Mouse (Mus musculus): ENCODE results near the gene Apex2. TPM values are rescaled to one million over a fixed set of nuclear protein-coding genes. Genes with fewer than 3 reads are reported as not detected.
A peak's percentile ranks its signal among the peaks of the same experiment; 100 is the strongest.

Gene Apex2
- total RNA-seq (2021) = 10 to 100 TPM; 13.9 to 15.7 TPM

GRCm38 (mm10) chrX:150589696-150590095, at the start of gene Apex2:
TSS of gene Apex2 (minus strand) at chrX:150589868.
- intact Hi-C loops (cut with DNase I) = loop anchor here (5.0 kb wide), 1 partner anchor 68 kb away; the partner anchor contains the start of gene Tro
- no peak for DNase-seq (ENCODE audit: low spot score in 2 of 2)

- intact Hi-C loops (cut with DNase I) = no loop called here
- no peak for DNase-seq (ENCODE audit: low spot score in 2 of 2)
Measured at GRCm38 (mm10) chrX:150636421-150636820, 46.8 kb upstream of the Apex2 start.

- intact Hi-C loops (cut with DNase I) = no loop called here
- no peak for DNase-seq (ENCODE audit: low spot score in 2 of 2)
Measured at GRCm38 (mm10) chrX:150598882-150599281, 9.2 kb upstream of the Apex2 start.

- intact Hi-C loops (cut with DNase I) = no loop called here
- no peak for DNase-seq (ENCODE audit: low spot score in 2 of 2)
Measured at GRCm38 (mm10) chrX:150595016-150595760, 5.5 kb upstream of the Apex2 start.

GRCm38 (mm10) chrX:150594176-150594575, 4.5 kb upstream of the Apex2 start:
- DNase-seq (ENCODE audit: low spot score in 2 of 2) = no peak
- intact Hi-C loops (cut with DNase I) = no loop called here

- no peak for DNase-seq (ENCODE audit: low spot score in 2 of 2)
- intact Hi-C loops (cut with DNase I) = no loop called here
Measured at GRCm38 (mm10) chrX:150593266-150594035, 3.8 kb upstream of the Apex2 start.

- intact Hi-C loops (cut with DNase I) = loop anchor here (5.0 kb wide), 1 partner anchor 69 kb away; the partner anchor contains the start of gene Tro
- peak; percentile 66 to 80 for DNase-seq (ENCODE audit: low spot score in 2 of 2)
Measured at GRCm38 (mm10) chrX:150588023-150588764, 1.5 kb downstream of the Apex2 start, which contains the start of gene Pfkfb1. TSS of gene Pfkfb1 (plus strand) at chrX:150588229.

- no peak for DNase-seq (ENCODE audit: low spot score in 2 of 2)
- intact Hi-C loops (cut with DNase I) = loop anchor here (5.0 kb wide), 1 partner anchor 72 kb away; the partner anchor contains the start of gene Tro
Measured at GRCm38 (mm10) chrX:150585116-150585515, 4.6 kb downstream of the Apex2 start.

- no peak for DNase-seq (ENCODE audit: low spot score in 2 of 2)
- intact Hi-C loops (cut with DNase I) = no loop called here
Measured at GRCm38 (mm10) chrX:150581921-150582320, 7.7 kb downstream of the Apex2 start.

GRCm38 (mm10) chrX:150564644-150565357, 24.9 kb downstream of the Apex2 start:
- no peak for DNase-seq (ENCODE audit: low spot score in 2 of 2)
- intact Hi-C loops (cut with DNase I) = no loop called here

GRCm38 (mm10) chrX:150554032-150554431, 35.6 kb downstream of the Apex2 start:
- intact Hi-C loops (cut with DNase I) = no loop called here
- DNase-seq (ENCODE audit: low spot score in 2 of 2) = no peak

- no peak for DNase-seq (ENCODE audit: low spot score in 2 of 2)
- intact Hi-C loops (cut with DNase I) = no loop called here
Measured at GRCm38 (mm10) chrX:150551986-150552385, 37.7 kb downstream of the Apex2 start.

GRCm38 (mm10) chrX:150549639-150550038, 40.0 kb downstream of the Apex2 start:
- intact Hi-C loops (cut with DNase I) = no loop called here

GRCm38 (mm10) chrX:150547239-150547638, 42.4 kb downstream of the Apex2 start, which contains the start of gene Alas2:
TSS of gene Alas2 (plus strand) at chrX:150547375.
- no peak for DNase-seq (ENCODE audit: low spot score in 2 of 2)
- intact Hi-C loops (cut with DNase I) = no loop called here

More at GRCm38 (mm10) chrX:150549639-150550038, 40.0 kb downstream of the Apex2 start:
- DNase-seq (ENCODE audit: low spot score in 2 of 2) = no peak

GRCm38 (mm10) chrX:150541684-150542083, 48.0 kb downstream of the Apex2 start:
- DNase-seq (ENCODE audit: low spot score in 2 of 2) = no peak
- intact Hi-C loops (cut with DNase I) = no loop called here

GRCm38 (mm10) chrX:150540111-150540510, 49.6 kb downstream of the Apex2 start:
- DNase-seq (ENCODE audit: low spot score in 2 of 2) = no peak
- intact Hi-C loops (cut with DNase I) = no loop called here

- DNase-seq (ENCODE audit: low spot score in 2 of 2) = no peak
- intact Hi-C loops (cut with DNase I) = no loop called here
Measured at GRCm38 (mm10) chrX:150516477-150516876, 73.2 kb downstream of the Apex2 start.

- intact Hi-C loops (cut with DNase I) = no loop called here
Measured at GRCm38 (mm10) chrX:150516015-150516414, 73.7 kb downstream of the Apex2 start.

GRCm38 (mm10) chrX:150514127-150514526, 75.5 kb downstream of the Apex2 start:
- intact Hi-C loops (cut with DNase I) = loop anchor here (5.0 kb wide), 1 partner anchor 148 kb away; no protein-coding TSS in a partner anchor
- no peak for DNase-seq (ENCODE audit: low spot score in 2 of 2)

More at GRCm38 (mm10) chrX:150516015-150516414, 73.7 kb downstream of the Apex2 start:
- no peak for DNase-seq (ENCODE audit: low spot score in 2 of 2)

Data from left cerebral cortex, postnatal 25 days (tissue).